Mouse (Mus musculus): Measurements from ENCODE around the gene Morc3. TPM values are rescaled to one million over a fixed set of nuclear protein-coding genes. Genes with fewer than 3 reads are reported as not detected.

The Morc3 gene
- total RNA-seq, 2 experiments from 2014 or later = 24.5 to 24.7 TPM

DNA sequence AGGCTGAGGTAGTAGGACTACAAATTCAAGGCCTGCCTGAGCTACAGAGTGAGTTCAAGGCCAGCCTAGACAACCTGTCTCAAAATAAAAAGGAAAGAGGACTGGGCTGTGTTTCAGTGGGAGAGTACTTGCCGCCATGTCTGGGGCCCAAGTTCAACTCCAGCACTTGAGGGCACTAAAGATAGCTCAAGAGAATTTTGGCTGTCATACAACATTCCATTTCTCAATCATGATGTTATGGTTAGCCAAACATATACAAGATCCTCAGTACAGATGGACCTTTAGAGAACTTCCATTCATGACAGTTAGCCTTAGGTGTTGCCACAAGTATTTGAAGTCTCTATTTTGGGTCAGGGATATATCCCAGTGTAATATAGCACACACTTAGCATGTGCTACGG, 2.2 kb downstream of the Morc3 start:
- DNase-seq (ENCODE audit: extremely low spot score in 1 of 2, low spot score in 2 of 2) = no peak
- TF ChIP-seq CTCF (IDR thresholded peaks at IDR 0.05) = no peak
- H3K4me3 ChIP-seq = no peak overlapping the region
- intact Hi-C loops (cut with DNase I) = no loop called here
- no peak overlapping the region for H3K27ac ChIP-seq

DNA sequence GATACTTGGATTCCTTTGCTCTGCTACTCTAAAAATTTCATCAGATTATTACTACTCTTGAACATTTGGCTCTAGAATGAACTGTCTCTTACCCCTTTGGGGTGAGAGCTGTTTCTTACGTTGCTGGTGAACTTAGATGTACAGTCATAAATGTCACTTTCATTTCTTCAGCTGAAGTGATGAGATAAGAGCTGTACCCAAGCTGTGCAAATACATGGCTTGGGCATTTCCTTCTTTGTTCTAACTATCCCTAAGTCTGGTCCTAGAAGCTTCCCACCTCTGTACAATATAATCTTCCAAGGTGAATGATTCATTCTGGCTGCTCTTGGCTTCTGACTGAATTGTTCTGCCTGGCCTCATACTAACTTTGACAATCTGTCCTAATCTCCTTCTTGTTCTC, 7.1 kb downstream of the Morc3 start:
- no peak for TF ChIP-seq CTCF (IDR thresholded peaks at IDR 0.05)
- no peak for DNase-seq (ENCODE audit: extremely low spot score in 1 of 2, low spot score in 2 of 2)
- Histone ChIP-seq H3K27ac (no peak overlapping the region), H3K4me3 (no peak overlapping the region)
- intact Hi-C loops (cut with DNase I) = no loop called here

DNA sequence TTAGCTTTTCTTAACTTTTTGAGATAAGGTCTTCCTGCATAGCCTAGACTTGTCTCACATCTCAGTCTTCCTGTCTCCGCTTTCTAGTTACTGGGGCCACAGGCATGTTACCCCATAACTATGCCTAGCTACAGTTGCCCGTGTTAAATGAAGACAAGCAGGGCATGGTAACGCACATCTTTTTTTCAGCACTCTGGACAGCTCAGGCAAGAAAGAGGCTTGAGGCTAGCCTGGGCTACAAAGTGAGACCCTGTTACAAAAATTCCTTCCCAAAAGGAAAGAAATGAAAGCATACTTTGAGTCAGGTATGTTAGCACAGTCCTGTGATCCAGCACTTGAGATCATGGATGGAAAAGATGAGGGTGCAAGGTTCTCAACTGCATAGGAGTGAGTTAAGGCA, 18.6 kb downstream of the Morc3 start:
- no peak for DNase-seq (ENCODE audit: extremely low spot score in 1 of 2, low spot score in 2 of 2)
- no peak for TF ChIP-seq CTCF (IDR thresholded peaks at IDR 0.05)
- intact Hi-C loops (cut with DNase I) = no loop called here
- no peak overlapping the region for H3K27ac ChIP-seq
- no peak overlapping the region for H3K4me3 ChIP-seq

DNA sequence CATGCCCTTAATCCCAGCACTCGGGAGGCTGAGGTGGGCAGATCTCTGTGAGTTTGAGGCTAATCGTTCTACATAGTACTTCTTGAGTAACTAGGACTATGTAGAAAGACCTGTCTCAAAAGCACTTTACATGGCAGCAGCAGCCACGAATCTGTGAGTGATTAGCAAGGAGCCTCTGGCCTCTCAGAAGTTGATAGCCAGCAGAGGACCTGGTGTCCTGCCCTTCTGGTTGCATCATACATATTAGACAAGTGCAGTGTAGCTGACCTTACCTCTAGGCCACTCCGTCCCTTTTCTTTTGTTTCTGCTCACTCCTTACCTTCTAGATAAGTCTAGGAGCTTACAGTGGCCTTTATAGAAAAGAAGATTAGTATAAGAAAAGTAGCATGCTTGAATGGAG, 28.0 kb downstream of the Morc3 start:
- no peak for TF ChIP-seq CTCF (IDR thresholded peaks at IDR 0.05)
- no peak for DNase-seq (ENCODE audit: extremely low spot score in 1 of 2, low spot score in 2 of 2)
- Histone ChIP-seq H3K4me3 (no peak overlapping the region), H3K27ac (no peak overlapping the region)
- intact Hi-C loops (cut with DNase I) = no loop called here

DNA sequence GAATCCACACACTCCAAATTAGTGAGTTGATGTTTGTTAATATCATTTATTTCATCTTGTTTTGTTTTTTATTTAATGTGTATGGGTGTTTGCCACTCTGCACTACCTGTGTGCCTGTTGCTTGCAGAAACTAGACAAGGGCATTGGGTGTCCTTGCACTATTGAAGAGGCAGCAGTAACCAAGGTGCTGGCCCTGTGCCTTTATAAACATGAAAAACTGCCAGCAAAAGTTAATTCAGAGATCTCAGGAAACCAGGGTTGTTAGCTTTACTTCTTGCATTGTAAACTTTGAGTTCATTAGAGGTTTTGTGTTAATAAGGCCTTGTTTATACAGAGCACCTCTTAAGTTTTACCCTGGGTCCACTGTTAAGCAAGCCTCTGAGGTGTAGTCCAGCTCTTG, 28.8 kb downstream of the Morc3 start:
- Histone ChIP-seq H3K4me3 (no peak overlapping the region), H3K27ac (no peak overlapping the region)
- no peak for TF ChIP-seq CTCF (IDR thresholded peaks at IDR 0.05)
- intact Hi-C loops (cut with DNase I) = no loop called here
- no peak for DNase-seq (ENCODE audit: extremely low spot score in 1 of 2, low spot score in 2 of 2)

DNA sequence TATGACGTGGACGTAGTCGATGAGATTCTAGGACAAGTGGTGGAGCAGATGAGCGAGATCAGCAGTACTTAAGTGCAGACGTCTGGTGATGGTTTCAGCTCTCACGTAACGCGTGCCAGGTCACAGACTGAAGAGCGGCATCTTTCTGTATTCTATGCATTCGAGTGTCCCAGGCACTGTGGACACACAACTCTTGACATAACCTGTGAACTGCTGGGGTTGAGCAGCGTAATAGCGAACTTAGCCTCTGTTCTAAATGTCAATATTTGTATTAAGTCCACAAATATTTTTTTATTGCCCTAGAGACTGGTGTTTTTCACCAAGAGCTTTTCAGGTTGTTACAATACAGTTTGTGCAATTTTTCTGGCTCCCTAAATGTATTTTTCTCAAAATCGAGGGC, 42.9 kb downstream of the Morc3 start:
- Histone ChIP-seq H3K27ac (no peak overlapping the region), H3K4me3 (no peak overlapping the region)
- DNase-seq (ENCODE audit: extremely low spot score in 1 of 2, low spot score in 2 of 2) = no peak
- intact Hi-C loops (cut with DNase I) = no loop called here
- no peak for TF ChIP-seq CTCF (IDR thresholded peaks at IDR 0.05)

DNA sequence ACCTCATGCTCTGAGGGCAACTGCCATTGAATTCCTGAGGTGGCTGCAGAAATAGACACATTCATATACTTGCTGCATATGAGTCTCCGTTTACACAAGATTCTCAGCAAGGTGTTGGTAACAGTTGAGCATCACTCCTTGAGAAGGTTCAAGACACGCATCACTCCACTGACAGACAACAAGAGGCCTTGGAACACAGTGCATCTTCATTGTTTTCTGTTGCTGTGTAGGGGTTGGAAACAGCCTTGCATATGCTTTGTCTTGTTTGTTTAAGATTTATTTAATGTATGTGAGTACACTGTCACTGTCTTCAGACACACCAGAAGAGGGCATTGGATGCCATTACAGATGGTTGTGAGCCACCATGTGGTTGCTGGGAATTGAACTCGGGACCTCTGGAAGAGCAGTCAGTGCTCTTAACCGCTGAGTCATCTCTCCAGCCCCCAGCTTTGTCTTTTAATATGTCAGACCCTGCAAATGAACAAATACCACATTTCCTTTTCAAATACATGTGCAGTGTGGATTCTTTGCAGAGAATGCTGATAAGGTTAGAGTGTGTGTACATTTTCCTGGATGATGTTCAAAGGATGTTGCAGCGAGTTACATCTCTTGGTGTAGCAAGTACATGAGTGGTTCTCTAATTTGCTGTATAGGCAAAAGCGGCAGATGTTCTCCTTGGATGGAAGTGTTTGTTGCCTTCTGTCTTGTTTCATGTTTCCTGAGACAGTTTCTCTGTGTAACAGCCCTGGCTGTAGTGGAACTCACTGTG, 45.9 kb downstream of the Morc3 start:
- TF ChIP-seq CTCF (IDR thresholded peaks at IDR 0.05) = no peak
- intact Hi-C loops (cut with DNase I) = no loop called here
- no peak for DNase-seq (ENCODE audit: extremely low spot score in 1 of 2, low spot score in 2 of 2)

DNA sequence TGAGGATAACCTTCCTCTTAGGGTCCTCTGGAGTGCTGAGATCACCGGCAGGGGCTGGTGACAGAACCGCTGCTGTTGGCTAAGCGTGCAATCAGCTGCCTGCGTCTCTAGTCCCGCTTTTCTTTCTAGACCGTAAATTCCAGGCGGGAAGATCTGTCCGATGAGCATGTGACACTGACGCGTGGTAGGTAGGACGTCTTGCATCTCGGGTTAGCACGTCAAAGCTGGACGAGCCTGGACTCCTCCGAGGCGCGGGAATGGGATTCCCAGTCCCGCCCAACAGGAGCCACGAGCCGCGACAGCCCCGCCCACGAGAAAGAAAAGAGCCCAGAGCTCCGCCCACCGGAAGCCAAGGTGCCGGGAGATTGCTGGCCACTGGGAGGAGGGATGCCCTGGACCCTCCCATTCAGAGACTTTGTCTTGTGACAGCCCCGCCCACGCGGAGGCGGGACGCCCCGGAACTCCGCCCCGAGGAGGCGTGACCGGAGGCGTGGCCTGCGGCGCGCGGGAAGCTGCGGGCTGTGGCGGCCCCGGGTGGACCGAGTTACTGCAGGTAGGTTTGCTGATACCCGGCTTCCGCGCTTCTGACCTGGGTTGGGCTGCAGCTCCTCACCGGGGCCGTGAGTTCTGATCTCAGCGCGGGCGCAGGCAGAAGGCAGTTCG, 51.6 kb downstream of the Morc3 start, which contains the start of gene Chaf1b:
Gene Chaf1b (plus strand): TSS at position 479 of the 663 bp plus-strand sequence.
- H3K4me3 ChIP-seq = peak within 1 kb of the TSS; percentile 67
- intact Hi-C loops (cut with DNase I) = no loop called here
- peak; percentile 14 for TF ChIP-seq CTCF (IDR thresholded peaks at IDR 0.05)
- peak; percentile 91 to 93 for DNase-seq (ENCODE audit: extremely low spot score in 1 of 2, low spot score in 2 of 2)
- no peak within 1 kb of the TSS for H3K27ac ChIP-seq

More for the DNA sequence above, 45.9 kb downstream of the Morc3 start:
- Histone ChIP-seq H3K27ac (no peak overlapping the region), H3K4me3 (no peak overlapping the region)

DNA sequence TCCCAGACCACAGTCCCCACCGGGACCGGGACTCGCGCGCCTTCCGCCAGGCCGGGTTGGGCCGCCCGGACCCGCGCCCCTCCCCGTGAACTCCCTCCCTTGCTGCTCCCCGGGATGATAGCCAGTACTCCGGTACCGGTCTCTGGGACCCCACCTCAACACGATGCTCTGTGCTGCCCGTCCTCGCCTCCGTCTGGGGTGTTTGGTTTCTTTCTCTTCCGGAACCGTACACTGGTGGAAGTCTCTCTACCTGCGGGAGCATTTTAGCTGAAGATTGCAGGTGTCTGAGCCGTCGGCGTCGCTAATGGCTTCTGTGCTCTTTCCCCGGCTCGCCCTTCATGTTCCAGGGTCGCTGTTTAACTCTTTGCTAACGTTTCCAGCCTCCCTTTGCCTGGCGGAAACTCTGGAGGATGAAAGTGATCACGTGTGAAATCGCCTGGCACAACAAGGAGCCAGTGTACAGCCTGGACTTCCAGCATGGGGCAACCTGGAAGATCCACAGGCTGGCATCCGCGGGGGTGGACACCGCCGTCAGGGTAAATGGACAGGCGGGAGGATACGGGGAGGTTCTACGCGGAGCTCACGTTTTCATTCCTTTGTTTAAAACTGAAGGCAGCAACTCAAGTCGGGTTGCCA, 52.3 kb downstream of the Morc3 start:
- Histone ChIP-seq H3K27ac (no peak overlapping the region), H3K4me3 (peak overlapping the region; percentile 67)
- TF ChIP-seq CTCF (IDR thresholded peaks at IDR 0.05) = no peak
- intact Hi-C loops (cut with DNase I) = no loop called here
- DNase-seq (ENCODE audit: extremely low spot score in 1 of 2, low spot score in 2 of 2) = no peak

DNA sequence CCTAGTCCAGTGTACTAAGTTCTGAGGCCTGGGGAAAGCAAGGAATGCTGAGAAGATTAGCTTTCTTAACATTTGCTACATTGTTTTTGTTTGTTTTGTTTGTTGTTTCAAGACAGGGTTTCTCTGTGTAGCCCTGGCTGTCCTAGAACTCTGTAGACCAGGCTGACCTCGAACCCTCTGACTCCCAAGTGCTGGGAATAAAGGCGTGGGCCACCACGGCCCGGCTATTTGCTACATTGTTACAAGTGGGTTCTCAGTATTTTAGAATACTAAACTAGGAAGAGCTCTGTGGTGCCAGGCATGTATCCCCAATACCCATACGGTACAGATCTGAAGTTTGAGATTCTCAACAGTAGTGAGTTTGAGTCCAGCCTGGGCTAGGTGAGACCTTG, 52.8 kb downstream of the Morc3 start:
- no peak for DNase-seq (ENCODE audit: extremely low spot score in 1 of 2, low spot score in 2 of 2)
- intact Hi-C loops (cut with DNase I) = no loop called here
- no peak for TF ChIP-seq CTCF (IDR thresholded peaks at IDR 0.05)
- Histone ChIP-seq H3K27ac (no peak overlapping the region), H3K4me3 (peak overlapping the region; percentile 67; the same call in 1 of the 2 replicates)

DNA sequence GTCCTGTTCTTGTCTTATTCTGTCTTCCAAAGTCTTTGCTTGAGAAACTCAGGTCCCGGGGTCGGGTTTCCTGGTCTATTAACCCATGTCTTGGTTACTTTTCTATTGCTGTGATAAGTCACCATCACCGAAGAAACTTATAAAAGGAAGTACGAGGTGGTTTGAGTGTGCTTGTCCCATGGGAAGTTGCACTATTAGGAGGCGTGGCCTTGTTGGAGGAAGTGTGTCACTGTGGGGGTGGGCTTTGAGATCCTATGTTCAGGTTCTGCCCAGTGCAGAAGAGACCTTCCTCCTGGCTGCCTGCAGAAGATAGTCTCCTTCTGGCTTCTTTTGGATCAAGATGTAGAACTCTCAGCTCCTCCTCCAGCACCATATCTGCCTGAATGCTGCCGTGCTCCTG, 56.6 kb downstream of the Morc3 start:
- Histone ChIP-seq H3K4me3 (no peak overlapping the region), H3K27ac (no peak overlapping the region)
- no peak for TF ChIP-seq CTCF (IDR thresholded peaks at IDR 0.05)
- intact Hi-C loops (cut with DNase I) = no loop called here
- no peak for DNase-seq (ENCODE audit: extremely low spot score in 1 of 2, low spot score in 2 of 2)

DNA sequence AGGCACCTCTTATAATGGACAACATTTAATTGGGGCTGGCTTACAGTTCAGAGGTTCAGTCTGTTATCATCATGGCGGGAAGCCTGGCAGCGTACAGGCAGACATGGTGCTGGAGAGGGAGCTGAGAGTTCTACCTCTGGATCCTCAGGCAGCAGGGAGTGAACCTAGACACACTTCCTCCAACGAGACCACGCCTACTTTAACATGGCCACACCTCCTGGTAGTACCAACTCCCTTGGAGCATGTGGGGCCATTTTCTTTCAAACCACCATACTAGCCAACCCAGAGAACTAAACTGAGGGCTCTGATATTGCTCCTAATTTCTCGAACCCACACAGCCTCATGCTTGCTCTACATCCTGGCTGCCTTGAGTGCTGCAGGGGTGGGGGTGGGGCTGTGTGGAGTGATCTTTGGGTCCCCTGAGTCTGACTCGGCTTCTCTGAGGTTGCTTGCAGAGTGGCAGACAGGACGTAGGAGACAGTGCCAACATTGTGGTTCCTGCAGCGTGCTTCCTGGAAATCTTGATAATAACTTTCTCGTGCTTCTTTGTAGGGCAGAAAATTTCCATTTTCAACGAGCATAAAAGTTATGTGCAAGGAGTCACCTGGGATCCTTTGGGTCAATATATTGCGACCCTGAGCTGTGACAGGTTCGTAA, 59.2 kb downstream of the Morc3 start:
- TF ChIP-seq CTCF (IDR thresholded peaks at IDR 0.05) = no peak
- Histone ChIP-seq H3K4me3 (no peak overlapping the region), H3K27ac (no peak overlapping the region)
- DNase-seq (ENCODE audit: extremely low spot score in 1 of 2, low spot score in 2 of 2) = no peak
- intact Hi-C loops (cut with DNase I) = no loop called here

Measured in left cerebral cortex, adult 2 months (tissue).